Mouse (Mus musculus): ENCODE measurements around the gene Gm4894.

Gene Gm4894

GRCm38 (mm10) chr9:49250231-49250630 is at the start of gene Gm4894:
Gene Gm4894 (plus strand): TSS chr9:49250531.
- DNase-seq (ENCODE audit: low read depth, low spot score): no peak

GRCm38 (mm10) chr9:49206331-49206730 is 44.0 kb upstream of the Gm4894 start:
- no peak for DNase-seq (ENCODE audit: low read depth, low spot score)

GRCm38 (mm10) chr9:49211493-49211892 is 38.8 kb upstream of the Gm4894 start:
- DNase-seq (ENCODE audit: low read depth, low spot score): no peak

GRCm38 (mm10) chr9:49214734-49215133 is 35.6 kb upstream of the Gm4894 start:
- no peak for DNase-seq (ENCODE audit: low read depth, low spot score)

- DNase-seq (ENCODE audit: low read depth, low spot score): no peak
These were observed 32.4 kb upstream of the Gm4894 start for GRCm38 (mm10) chr9:49217626-49218607.

- no peak for DNase-seq (ENCODE audit: low read depth, low spot score)
These were observed 25.8 kb upstream of the Gm4894 start for GRCm38 (mm10) chr9:49224488-49224887.

- DNase-seq (ENCODE audit: low read depth, low spot score): no peak
These were observed 22.9 kb upstream of the Gm4894 start for GRCm38 (mm10) chr9:49227442-49227841.

GRCm38 (mm10) chr9:49229054-49229453 is 21.3 kb upstream of the Gm4894 start:
- DNase-seq (ENCODE audit: low read depth, low spot score): no peak

- no peak for DNase-seq (ENCODE audit: low read depth, low spot score)
These were observed 3.5 kb upstream of the Gm4894 start for GRCm38 (mm10) chr9:49246839-49247238.

GRCm38 (mm10) chr9:49268949-49269348 is 18.6 kb downstream of the Gm4894 start:
- no peak for DNase-seq (ENCODE audit: low read depth, low spot score)

- DNase-seq (ENCODE audit: low read depth, low spot score): no peak
These were observed 23.2 kb downstream of the Gm4894 start for GRCm38 (mm10) chr9:49273566-49273965.

- DNase-seq (ENCODE audit: low read depth, low spot score): no peak
These were observed 25.6 kb downstream of the Gm4894 start for GRCm38 (mm10) chr9:49275976-49276375.

- DNase-seq (ENCODE audit: low read depth, low spot score): no peak
These were observed 26.4 kb downstream of the Gm4894 start for GRCm38 (mm10) chr9:49276542-49277334.

- DNase-seq (ENCODE audit: low read depth, low spot score): no peak
These were observed 44.8 kb downstream of the Gm4894 start for GRCm38 (mm10) chr9:49295101-49295500.

- no peak for DNase-seq (ENCODE audit: low read depth, low spot score)
These were observed 57.2 kb downstream of the Gm4894 start for GRCm38 (mm10) chr9:49307576-49307975.

GRCm38 (mm10) chr9:49310821-49311220 is 60.5 kb downstream of the Gm4894 start:
- DNase-seq (ENCODE audit: low read depth, low spot score): no peak

GRCm38 (mm10) chr9:49318638-49319037 is 68.3 kb downstream of the Gm4894 start:
- DNase-seq (ENCODE audit: low read depth, low spot score): no peak

All from brain, embryonic 18.5 days (tissue).